Mouse (Mus musculus) brown adipose tissue, adult 24 weeks (tissue): ENCODE measurements around the gene Snd1. TPM values are rescaled to one million over a fixed set of nuclear protein-coding genes. Genes with fewer than 3 reads are reported as not detected.

Source experiments
- H3K27ac ChIP-seq: fragments of 200-500 bp; replicated peaks from 2 replicates; pipeline ENCODE4 v1.5.1; 2012; ENCODE audit warnings: low read depth, mild to moderate bottlenecking, low read length
- H3K4me1 ChIP-seq: fragments of 200-500 bp; 2 replicates; pipeline ENCODE4 v1.6.1; 2012; ENCODE audit warnings: low read length, mixed read lengths; ENCODE audit not compliant: control insufficient read depth, insufficient read depth, insufficient read length
- H3K4me3 ChIP-seq: fragments of 200-500 bp; 2 replicates; pipeline ENCODE4 v1.5.1; 2012; ENCODE audit warnings: low read depth, mild to moderate bottlenecking, low read length, moderate library complexity; ENCODE audit not compliant: insufficient read depth
- polyA plus RNA-seq: library from polyadenylated mRNA; stranded (reverse); fragments of >200 nt; gene quantifications from 2 replicates; pipeline ENCODE4 v1.2.4, GENCODE M21; 2012; ENCODE audit not compliant: missing spikeins, insufficient read depth, insufficient read length

The Snd1 gene
- polyA plus RNA-seq, 1 experiment = 25.4 TPM

DNA sequence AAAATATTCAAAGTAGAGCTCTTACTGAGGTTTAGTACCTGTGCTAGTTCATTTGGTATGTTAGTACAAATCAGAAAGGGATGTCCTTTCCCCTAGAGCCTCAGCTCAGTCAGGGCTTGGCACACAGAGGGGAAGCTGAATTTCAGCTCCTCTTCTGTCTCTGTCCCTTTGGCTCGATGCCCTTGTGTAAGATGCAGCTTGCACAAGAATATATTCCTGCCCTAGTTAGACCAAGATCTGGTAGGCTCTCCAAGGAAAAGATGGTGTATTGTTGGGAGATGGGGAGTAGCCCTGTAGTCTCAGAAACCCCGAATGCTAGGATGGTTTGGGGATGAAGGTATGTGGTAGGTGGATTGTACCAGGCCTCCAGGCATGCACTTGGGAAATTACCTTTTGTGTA, 74.4 kb downstream of the Snd1 start:
- H3K4me3 ChIP-seq = no peak overlapping the region
- no peaks in the 10 kb centered on the region for H3K4me1 ChIP-seq
- no peak overlapping the region for H3K27ac ChIP-seq

- H3K4me1 ChIP-seq = no peaks in the 10 kb centered on the region
These were observed 75.5 kb downstream of the Snd1 start for GRCm38 (mm10) chr6:28550255-28551004.

DNA sequence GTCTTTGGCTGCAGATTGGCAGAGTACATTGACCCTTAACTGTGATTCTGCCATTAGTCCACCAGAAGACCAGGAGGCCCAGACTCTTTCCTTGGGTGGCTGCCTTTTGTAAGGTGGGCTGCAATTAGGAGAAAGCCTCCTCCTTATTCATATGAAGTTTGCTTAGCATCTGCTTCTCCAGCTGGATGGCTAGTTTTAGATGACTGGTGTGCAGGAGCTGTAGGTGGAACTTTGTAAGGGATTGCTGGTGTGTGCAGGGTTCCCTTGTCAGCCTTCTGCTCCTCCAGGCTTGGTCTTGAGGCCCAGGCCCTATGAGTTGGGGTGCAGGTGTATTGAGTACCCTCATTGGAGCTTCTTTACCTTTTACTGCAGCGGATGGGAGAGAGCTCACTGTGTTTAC, 79.5 kb downstream of the Snd1 start:
- Histone ChIP-seq H3K4me3 (no peak overlapping the region), H3K27ac (no peak overlapping the region), H3K4me1 (no peaks in the 10 kb centered on the region)

More at GRCm38 (mm10) chr6:28550255-28551004, 75.5 kb downstream of the Snd1 start:
- H3K4me3 ChIP-seq = no peak overlapping the region
- H3K27ac ChIP-seq = no peak overlapping the region

DNA sequence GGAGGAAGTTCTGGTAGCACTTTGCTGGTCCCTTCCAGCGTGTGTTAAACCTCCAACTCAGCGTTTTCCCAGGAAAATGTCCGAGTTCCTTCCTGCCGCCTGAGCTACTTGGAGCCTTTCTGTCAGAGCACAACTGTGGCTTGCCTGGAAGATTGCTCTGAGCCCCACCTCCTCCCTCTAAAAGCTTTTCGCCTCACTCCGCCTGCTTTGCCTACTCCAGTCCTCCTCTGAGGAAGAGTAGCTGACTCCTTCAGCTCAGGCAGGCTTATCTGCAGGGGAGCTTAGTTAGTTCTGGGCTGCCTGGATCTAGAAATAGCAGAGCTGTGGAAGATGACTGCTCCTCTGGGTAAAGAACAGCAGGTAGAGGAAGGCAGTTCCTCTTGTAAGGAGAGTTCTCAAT, 80.1 kb downstream of the Snd1 start:
- Histone ChIP-seq H3K27ac (no peak overlapping the region), H3K4me3 (no peak overlapping the region), H3K4me1 (no peaks in the 10 kb centered on the region; the same call in 1 of the 2 replicates)

GRCm38 (mm10) chr6:28555428-28555827, 80.5 kb downstream of the Snd1 start:
- no peak overlapping the region for H3K27ac ChIP-seq
- no peak overlapping the region for H3K4me3 ChIP-seq
- H3K4me1 ChIP-seq = peaks cover 3% of the 10 kb centered on the region; the same call in 1 of the 2 replicates

- Histone ChIP-seq H3K27ac (no peak overlapping the region), H3K4me3 (no peak overlapping the region), H3K4me1 (peaks cover 9% of the 10 kb centered on the region; the same call in 1 of the 2 replicates)
These were observed 82.8 kb downstream of the Snd1 start for GRCm38 (mm10) chr6:28557728-28558127.

DNA sequence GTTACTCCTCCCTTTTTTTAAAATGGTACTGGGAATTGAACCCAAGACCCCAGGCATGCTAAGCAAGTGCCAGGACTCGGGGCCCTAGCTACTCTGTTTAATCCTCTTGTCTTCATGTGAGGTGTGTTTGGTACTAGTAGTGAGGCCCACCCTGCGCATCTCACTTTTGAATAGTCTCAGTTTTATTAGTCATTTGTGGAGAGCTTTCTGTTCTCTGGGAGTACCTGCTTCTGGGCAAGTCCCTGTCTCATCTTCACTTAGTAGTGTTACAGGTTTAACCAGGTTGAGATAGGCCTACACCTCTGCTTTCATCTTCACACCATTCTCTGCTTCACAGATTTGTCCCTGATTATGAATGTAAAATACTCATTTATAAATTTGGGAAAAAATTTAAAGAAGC, 84.5 kb downstream of the Snd1 start:
- H3K27ac ChIP-seq = no peak overlapping the region
- peaks cover 9% of the 10 kb centered on the region; the same call in 1 of the 2 replicates for H3K4me1 ChIP-seq
- no peak overlapping the region for H3K4me3 ChIP-seq

DNA sequence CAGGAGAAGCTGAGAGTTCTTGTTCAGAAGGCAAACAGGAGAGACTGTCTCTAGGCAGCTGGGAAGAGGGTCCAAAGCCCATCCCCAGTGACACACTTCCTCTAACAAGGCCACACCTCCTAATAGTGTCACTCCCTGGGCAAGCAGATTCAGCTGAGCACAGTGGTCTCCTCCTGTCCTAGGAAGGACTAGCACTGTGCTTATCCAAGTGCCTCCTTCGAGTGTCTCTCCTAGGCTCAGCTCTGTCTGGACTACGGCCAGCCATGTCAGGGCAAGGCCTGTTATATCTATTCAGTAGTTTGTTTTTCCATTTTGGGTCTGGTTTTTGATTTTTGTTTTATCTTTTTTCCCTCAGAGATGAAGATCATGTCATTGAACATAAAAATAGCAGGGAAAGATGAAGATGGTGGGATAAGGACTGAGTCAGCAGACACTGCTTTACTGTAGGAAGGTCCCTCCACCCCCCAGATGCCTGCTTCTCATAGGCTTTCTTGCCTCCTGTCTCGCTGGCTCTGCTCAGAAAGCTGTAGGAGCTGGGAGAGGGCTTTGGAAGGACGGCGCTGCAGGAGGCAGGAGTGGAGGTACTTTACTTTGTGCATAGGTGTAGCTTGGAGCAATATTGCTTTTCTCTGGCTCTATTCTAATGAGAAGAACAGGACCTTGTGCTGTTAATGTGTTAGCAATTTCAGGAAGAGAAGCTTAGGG, 86.5 kb downstream of the Snd1 start:
- H3K27ac ChIP-seq = no peak overlapping the region
- peaks cover 9% of the 10 kb centered on the region; the same call in 1 of the 2 replicates for H3K4me1 ChIP-seq
- no peak overlapping the region for H3K4me3 ChIP-seq

DNA sequence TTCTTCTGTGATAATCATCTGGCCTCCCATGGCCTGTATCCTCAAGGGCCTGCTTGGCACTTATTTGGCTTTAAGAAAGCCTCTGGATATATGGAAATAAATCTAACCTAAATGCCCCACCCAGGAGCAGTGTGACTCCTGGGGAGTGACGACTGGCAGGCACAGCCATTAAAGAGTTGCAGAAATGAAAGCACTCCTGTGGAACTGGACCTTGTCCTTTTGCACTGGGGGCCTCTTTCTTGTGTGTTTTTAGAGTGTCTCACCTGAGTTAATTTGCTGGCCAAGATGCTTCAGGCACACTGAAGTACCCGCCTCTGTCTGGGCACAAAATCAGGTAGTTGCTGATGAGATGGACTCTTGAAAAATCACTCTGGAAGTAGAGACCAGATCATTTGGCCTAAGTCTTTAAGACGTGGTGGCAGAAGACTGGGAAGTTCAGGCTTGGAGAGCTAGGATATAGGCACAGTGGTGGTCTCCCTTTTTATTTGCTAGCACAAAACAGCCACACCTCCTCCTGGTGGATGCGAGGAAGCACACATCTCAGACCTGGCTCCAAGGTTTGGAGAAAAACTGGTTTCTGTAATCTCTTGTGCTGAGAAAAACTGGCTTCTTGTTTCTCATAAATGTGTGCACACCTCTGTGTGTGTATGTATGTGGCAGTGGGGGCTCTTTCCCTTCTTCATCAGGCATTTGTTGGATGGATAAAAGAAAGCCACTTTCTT, 87.5 kb downstream of the Snd1 start:
- H3K27ac ChIP-seq = no peak overlapping the region
- peaks cover 9% of the 10 kb centered on the region; the same call in 1 of the 2 replicates for H3K4me1 ChIP-seq
- H3K4me3 ChIP-seq = no peak overlapping the region

DNA sequence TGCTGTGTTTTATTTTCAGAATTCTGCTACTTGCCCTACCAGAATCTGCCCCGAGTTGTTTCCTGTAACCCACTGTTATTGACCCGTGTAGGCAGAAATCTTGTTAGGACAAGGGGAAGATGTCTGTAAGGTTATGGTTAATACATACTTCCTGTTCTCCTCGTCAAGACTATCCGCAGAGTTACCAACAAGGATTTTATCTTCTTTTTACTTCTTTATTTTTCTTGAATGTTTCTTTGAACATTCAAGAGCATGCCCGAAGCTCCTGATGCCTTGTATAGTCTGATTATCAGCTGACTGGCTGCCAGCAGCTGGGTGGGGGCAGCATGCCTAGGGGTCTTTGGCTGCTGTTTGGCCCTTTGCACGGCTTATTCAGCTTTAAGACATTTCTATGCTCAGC, 93.0 kb downstream of the Snd1 start:
- Histone ChIP-seq H3K4me1 (peaks cover 9% of the 10 kb centered on the region; the same call in 1 of the 2 replicates), H3K27ac (no peak overlapping the region), H3K4me3 (no peak overlapping the region)

DNA sequence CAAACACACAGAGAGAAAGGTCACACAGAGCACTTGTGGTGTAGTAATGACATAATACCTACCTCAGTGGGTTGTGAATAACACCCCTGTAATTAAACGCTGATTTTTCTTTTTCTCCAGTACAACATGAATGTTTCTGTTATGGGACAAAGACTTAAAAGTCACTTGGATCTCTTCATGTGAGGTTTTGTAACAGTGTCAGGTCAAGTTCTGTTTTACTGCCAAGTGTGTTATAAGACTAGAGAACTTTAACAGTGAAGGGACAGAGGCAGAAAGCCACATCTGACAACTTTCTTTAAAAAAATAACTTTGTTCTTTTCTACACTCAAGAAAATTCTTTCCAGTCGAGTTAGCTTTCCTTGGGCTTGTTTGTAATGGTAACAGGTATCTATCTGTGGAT, 97.0 kb downstream of the Snd1 start:
- H3K27ac ChIP-seq = peak overlapping the region; percentile 78
- no peak overlapping the region for H3K4me3 ChIP-seq
- peaks cover 15% of the 10 kb centered on the region; the same call in 1 of the 2 replicates for H3K4me1 ChIP-seq

- H3K4me3 ChIP-seq = no peak overlapping the region
- H3K27ac ChIP-seq = peak overlapping the region; percentile 18; the same call in 1 of the 2 replicates
- H3K4me1 ChIP-seq = peaks cover 15% of the 10 kb centered on the region; the same call in 1 of the 2 replicates
These were observed 98.2 kb downstream of the Snd1 start for GRCm38 (mm10) chr6:28572991-28573759.

DNA sequence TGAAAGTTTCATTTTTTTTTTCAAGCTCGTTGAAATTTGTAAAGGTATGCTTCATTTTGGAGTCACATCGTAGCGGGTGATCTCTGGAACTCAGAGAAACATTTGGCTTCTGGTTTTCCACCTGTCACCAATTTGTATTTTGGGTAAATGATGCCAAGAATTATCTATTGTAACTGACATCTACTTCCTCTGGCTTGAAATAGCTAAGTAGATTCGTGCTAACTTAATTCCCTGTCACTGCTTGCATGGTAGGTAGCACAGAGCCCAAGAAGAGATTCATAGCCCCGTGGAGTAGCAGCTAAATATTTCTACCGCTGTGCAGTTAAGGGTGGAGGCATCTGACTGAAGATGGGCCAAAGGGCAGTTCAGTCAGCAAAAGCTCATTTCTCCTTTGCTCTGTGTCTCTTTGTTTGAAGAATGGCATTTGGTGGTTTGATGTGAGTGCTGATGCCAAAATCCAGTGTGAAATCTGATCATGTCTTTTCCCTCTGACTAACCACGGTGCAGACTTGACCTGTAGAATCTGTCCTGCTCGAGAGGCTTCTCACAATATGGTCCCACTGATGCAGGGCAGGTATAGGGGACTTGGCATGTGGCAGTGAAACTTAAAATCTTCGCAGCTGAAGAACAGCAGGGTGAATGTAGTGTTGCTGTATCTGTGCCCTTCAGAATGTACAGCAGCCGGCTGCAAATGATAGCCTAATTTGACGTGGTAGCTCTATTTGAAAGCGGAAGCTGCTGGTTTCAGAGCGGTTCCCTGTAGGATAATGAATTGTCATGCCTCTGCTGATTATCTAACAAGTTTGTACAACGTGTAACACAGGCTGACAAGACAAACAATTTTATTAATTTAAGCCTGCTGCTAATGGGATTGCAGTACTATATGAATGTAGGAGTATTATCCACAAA, 101.7 kb downstream of the Snd1 start:
- H3K27ac ChIP-seq = no peak overlapping the region
- peaks cover 12% of the 10 kb centered on the region; the same call in 1 of the 2 replicates for H3K4me1 ChIP-seq
- no peak overlapping the region for H3K4me3 ChIP-seq

DNA sequence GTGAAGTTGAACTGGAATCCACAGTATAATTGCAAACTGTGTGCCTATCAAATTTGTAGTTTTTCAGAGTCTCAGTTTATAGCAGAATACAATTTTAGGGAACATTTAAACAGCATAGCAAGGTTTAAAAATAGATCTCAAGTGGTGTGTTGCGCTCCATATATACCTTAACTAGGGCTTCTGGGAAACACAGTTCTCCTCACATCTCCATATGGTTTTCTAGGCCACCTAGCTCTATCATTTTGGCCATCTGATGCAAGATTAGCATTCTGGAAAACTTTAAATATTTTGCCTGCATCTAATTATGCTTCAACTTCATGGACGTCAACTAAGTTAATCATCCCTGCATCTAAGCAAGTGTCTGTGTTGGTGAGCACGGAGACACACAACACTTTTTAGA, 107.9 kb downstream of the Snd1 start:
- Histone ChIP-seq H3K27ac (no peak overlapping the region), H3K4me1 (no peaks in the 10 kb centered on the region), H3K4me3 (no peak overlapping the region)
